Mouse (Mus musculus) hindbrain, embryonic 10.5 days (tissue): ENCODE results near the gene Il12b. TPM values are rescaled to one million over a fixed set of nuclear protein-coding genes. Genes with fewer than 3 reads are reported as not detected.

ENCODE experiments used
- polyA plus RNA-seq: library from polyadenylated mRNA; unstranded; fragments of >200 nt; fragmentation: Nextera tagmentation; extraction: Ambion mirVana; gene quantifications from 2 replicates; pipeline ENCODE4 v1.2.1, GENCODE M21; 2016

Il12b gene
- polyA plus RNA-seq, 1 experiment from 2014 or later = not detected

Other genes starting within 250 kb of the Il12b start
- 58.5 and 72.0 TPM in 2 replicates for gene Ublcp1, start 70.4 kb downstream of the Il12b start, polyA plus RNA-seq
- 111 and 125 TPM in 2 replicates for gene Rnf145, start 118.9 kb downstream of the Il12b start, polyA plus RNA-seq
- gene Ebf1, start 217.3 kb downstream of the Il12b start, polyA plus RNA-seq = 60.1 and 77.9 TPM in 2 replicates